Mouse (Mus musculus) lung, adult 2 months (tissue): Measurements from ENCODE around the gene Tnf.

Experiments used
- CTCF ChIP-seq: fragments of 200-500 bp; IDR thresholded peaks from 2 replicates; pipeline ENCODE4 v1.5.1; 2011; ENCODE audit warnings: mild to moderate bottlenecking, low read length, control low read depth; ENCODE audit not compliant: insufficient read depth
- POLR2A ChIP-seq: fragments of 200-500 bp; IDR thresholded peaks from 2 replicates; pipeline ENCODE4 v1.6.1; 2011; ENCODE audit warnings: low read depth, mild to moderate bottlenecking, control low read depth, low read length, borderline replicate concordance; ENCODE audit errors: extremely low read depth

GRCm38 (mm10) chr17:35196321-35196641 lies 5.5 kb downstream of the Tnf start:
- TF ChIP-seq POLR2A (no peak), CTCF (no peak)
